Mouse (Mus musculus) lung, postnatal 10 days (tissue): ENCODE results near the gene Calm1.
A peak's percentile ranks its signal among the peaks of the same experiment; 100 is the strongest.
"Not testable (repeated sequence)": the region's sequence is repeated elsewhere in the genome, so short reads cannot be mapped to it uniquely, and the experiment has no call there.

ENCODE experiments used
- DNase-seq: peaks from one replicate; pipeline ENCODE4 v3.0.0; 2021

Calm1 gene

GRCm38 (mm10) chr12:100198967-100199660, at the start of gene Calm1:
Calm1 (plus strand) TSS chr12:100199435.
- DNase-seq = peak; percentile 95

- DNase-seq = no peak
Measured at GRCm38 (mm10) chr12:100152466-100152865, 46.8 kb upstream of the Calm1 start.

GRCm38 (mm10) chr12:100159261-100159975, 39.8 kb upstream of the Calm1 start, which contains the start of gene Nrde2:
Nrde2 (minus strand) TSS chr12:100159653.
- peak; percentile 95 for DNase-seq

- DNase-seq = no peak
Measured at GRCm38 (mm10) chr12:100164991-100165500, 34.2 kb upstream of the Calm1 start.

- peak; percentile 72 for DNase-seq
Measured at GRCm38 (mm10) chr12:100166177-100166576, 33.1 kb upstream of the Calm1 start.

- no peak for DNase-seq
Measured at GRCm38 (mm10) chr12:100166939-100167338, 32.3 kb upstream of the Calm1 start.

GRCm38 (mm10) chr12:100167502-100167901, 31.7 kb upstream of the Calm1 start:
- DNase-seq = no peak

GRCm38 (mm10) chr12:100167931-100168871, 31.0 kb upstream of the Calm1 start:
- peak; percentile 32 for DNase-seq

- no peak for DNase-seq
Measured at GRCm38 (mm10) chr12:100172481-100172880, 26.8 kb upstream of the Calm1 start.

- no peak for DNase-seq
Measured at GRCm38 (mm10) chr12:100176469-100177056, 22.7 kb upstream of the Calm1 start.

GRCm38 (mm10) chr12:100178898-100179440, 20.3 kb upstream of the Calm1 start:
- DNase-seq = no peak

- DNase-seq = no peak
Measured at GRCm38 (mm10) chr12:100180802-100181201, 18.4 kb upstream of the Calm1 start.

GRCm38 (mm10) chr12:100182676-100183075, 16.6 kb upstream of the Calm1 start:
- DNase-seq = no peak

GRCm38 (mm10) chr12:100183970-100184369, 15.3 kb upstream of the Calm1 start:
- DNase-seq = no peak

- not testable (repeated sequence) for DNase-seq
Measured at GRCm38 (mm10) chr12:100184976-100185375, 14.3 kb upstream of the Calm1 start.

GRCm38 (mm10) chr12:100185897-100186296, 13.3 kb upstream of the Calm1 start:
- peak; percentile 37 for DNase-seq

GRCm38 (mm10) chr12:100186376-100186775, 12.9 kb upstream of the Calm1 start:
- DNase-seq = peak; percentile 41

GRCm38 (mm10) chr12:100187013-100187755, 12.1 kb upstream of the Calm1 start:
- peak; percentile 99 for DNase-seq

- peak; percentile 32 for DNase-seq
Measured at GRCm38 (mm10) chr12:100187756-100188430, 11.3 kb upstream of the Calm1 start.

- no peak for DNase-seq
Measured at GRCm38 (mm10) chr12:100190802-100191201, 8.4 kb upstream of the Calm1 start.

- no peak for DNase-seq
Measured at GRCm38 (mm10) chr12:100194181-100194580, 5.1 kb upstream of the Calm1 start.
